Mouse (Mus musculus) kidney, adult 2 months (tissue): ENCODE results near the gene Hsf5.

Experiments
- CTCF ChIP-seq: fragments of 200-500 bp; conservative IDR thresholded peaks from 2 replicates; pipeline ENCODE4 v1.5.1; 2011; ENCODE audit warnings: low read depth, mild to moderate bottlenecking, control low read depth, low read length, moderate library complexity, mixed read lengths; ENCODE audit not compliant: insufficient read depth, insufficient read length
- POLR2A ChIP-seq: fragments of 200-500 bp; IDR thresholded peaks from one replicate; pipeline ENCODE4 v1.6.1; 2011; ENCODE audit warnings: low read depth, low read length, control low read depth

- TF ChIP-seq POLR2A (no peak), CTCF (no peak)
These were observed 6.2 kb downstream of the Hsf5 start for GRCm38 (mm10) chr11:87623160-87623559.
